Mouse (Mus musculus): Measurements from ENCODE around the gene Tmem214. TPM values are rescaled to one million over a fixed set of nuclear protein-coding genes. Genes with fewer than 3 reads are reported as not detected.
A peak's percentile ranks its signal among the peaks of the same experiment; 100 is the strongest.

Tmem214 gene
- polyA plus RNA-seq, 1 experiment = 64.6 TPM

- no peak overlapping the region for H3K27ac ChIP-seq (ENCODE audit: insufficient read depth, low read length)
Observed at GRCm38 (mm10) chr5:30917348-30917747, 49.5 kb downstream of the Tmem214 start.

GRCm38 (mm10) chr5:30917891-30918670, 50.3 kb downstream of the Tmem214 start:
- WGBS = 76% methylated on average over 31 of the region's 31 CpGs
- TF ChIP-seq POLR2A (IDR thresholded peaks at IDR 0.05; ENCODE audit: borderline replicate concordance, insufficient read depth, low read length) = no peak
- no peak for TF ChIP-seq CTCF (IDR thresholded peaks at IDR 0.05; ENCODE audit: borderline replicate concordance, insufficient read depth, low read depth, low read length)
- H3K27me3 ChIP-seq (ENCODE audit: control insufficient read depth, insufficient read depth, low read length) = no peaks in the 10 kb centered on the region
- DNase-seq = no peak
- H3K27ac ChIP-seq (ENCODE audit: insufficient read depth, low read length) = no peak overlapping the region
- H3K4me1 ChIP-seq (ENCODE audit: control insufficient read depth, insufficient read depth, low read length) = no peaks in the 10 kb centered on the region
- H3K4me3 ChIP-seq (replicated peaks; ENCODE audit: insufficient read depth, low read depth, low read length) = no peak overlapping the region

More at GRCm38 (mm10) chr5:30917348-30917747, 49.5 kb downstream of the Tmem214 start:
- no peak for DNase-seq
- Histone ChIP-seq H3K4me1 (ENCODE audit: control insufficient read depth, insufficient read depth, low read length) (no peaks in the 10 kb centered on the region), H3K27me3 (ENCODE audit: control insufficient read depth, insufficient read depth, low read length) (no peaks in the 10 kb centered on the region), H3K4me3 (replicated peaks; ENCODE audit: insufficient read depth, low read depth, low read length) (no peak overlapping the region)
- TF ChIP-seq POLR2A (IDR thresholded peaks at IDR 0.05; ENCODE audit: borderline replicate concordance, insufficient read depth, low read length) (no peak), CTCF (IDR thresholded peaks at IDR 0.05; ENCODE audit: borderline replicate concordance, insufficient read depth, low read depth, low read length) (no peak)
- 88% methylated on average over 11 of the region's 11 CpGs for WGBS

- no peaks in the 10 kb centered on the region for H3K27me3 ChIP-seq (ENCODE audit: control insufficient read depth, insufficient read depth, low read length)
- WGBS = 85% methylated on average over 8 of the region's 8 CpGs
- DNase-seq = no peak
- no peaks in the 10 kb centered on the region for H3K4me1 ChIP-seq (ENCODE audit: control insufficient read depth, insufficient read depth, low read length)
- no peak overlapping the region for H3K27ac ChIP-seq (ENCODE audit: insufficient read depth, low read length)
- TF ChIP-seq CTCF (IDR thresholded peaks at IDR 0.05; ENCODE audit: borderline replicate concordance, insufficient read depth, low read depth, low read length) (no peak), POLR2A (IDR thresholded peaks at IDR 0.05; ENCODE audit: borderline replicate concordance, insufficient read depth, low read length) (no peak)
- no peak overlapping the region for H3K4me3 ChIP-seq (replicated peaks; ENCODE audit: insufficient read depth, low read depth, low read length)
Observed at GRCm38 (mm10) chr5:30918691-30919090, 50.9 kb downstream of the Tmem214 start.

- no peaks in the 10 kb centered on the region for H3K4me1 ChIP-seq (ENCODE audit: control insufficient read depth, insufficient read depth, low read length)
- WGBS = 71% methylated on average over 11 of the region's 11 CpGs
Observed at GRCm38 (mm10) chr5:30919831-30920614, 52.2 kb downstream of the Tmem214 start.

GRCm38 (mm10) chr5:30920621-30921020, 52.8 kb downstream of the Tmem214 start:
- TF ChIP-seq CTCF (IDR thresholded peaks at IDR 0.05; ENCODE audit: borderline replicate concordance, insufficient read depth, low read depth, low read length) = no peak
- no peak for TF ChIP-seq POLR2A (IDR thresholded peaks at IDR 0.05; ENCODE audit: borderline replicate concordance, insufficient read depth, low read length)
- Histone ChIP-seq H3K27ac (ENCODE audit: insufficient read depth, low read length) (no peak overlapping the region), H3K27me3 (ENCODE audit: control insufficient read depth, insufficient read depth, low read length) (no peaks in the 10 kb centered on the region), H3K4me3 (replicated peaks; ENCODE audit: insufficient read depth, low read depth, low read length) (peak overlapping the region; percentile 4), H3K4me1 (ENCODE audit: control insufficient read depth, insufficient read depth, low read length) (no peaks in the 10 kb centered on the region)
- peak in 1 of 2 experiments; percentile 47 for DNase-seq
- 65% methylated on average over 19 of the region's 19 CpGs for WGBS

More at GRCm38 (mm10) chr5:30919831-30920614, 52.2 kb downstream of the Tmem214 start:
- no peak for TF ChIP-seq CTCF (IDR thresholded peaks at IDR 0.05; ENCODE audit: borderline replicate concordance, insufficient read depth, low read depth, low read length)
- no peaks in the 10 kb centered on the region for H3K27me3 ChIP-seq (ENCODE audit: control insufficient read depth, insufficient read depth, low read length)
- DNase-seq = no peak
- H3K4me3 ChIP-seq (replicated peaks; ENCODE audit: insufficient read depth, low read depth, low read length) = no peak overlapping the region
- no peak overlapping the region for H3K27ac ChIP-seq (ENCODE audit: insufficient read depth, low read length)

- DNase-seq = peak; percentile 87 to 95
- peak; percentile 86 for TF ChIP-seq CTCF (IDR thresholded peaks at IDR 0.05; ENCODE audit: borderline replicate concordance, insufficient read depth, low read depth, low read length)
- peak; percentile 88 for TF ChIP-seq POLR2A (IDR thresholded peaks at IDR 0.05; ENCODE audit: borderline replicate concordance, insufficient read depth, low read length)
- peak within 1 kb of the TSS; percentile 86 for H3K4me3 ChIP-seq (replicated peaks; ENCODE audit: insufficient read depth, low read depth, low read length)
- WGBS = under 1% methylated on average over 40 of the region's 40 CpGs
- H3K4me1 ChIP-seq (ENCODE audit: control insufficient read depth, insufficient read depth, low read length) = no peaks in the 10 kb centered on the region
- no peaks in the 10 kb centered on the region for H3K27me3 ChIP-seq (ENCODE audit: control insufficient read depth, insufficient read depth, low read length)
- H3K27ac ChIP-seq (ENCODE audit: insufficient read depth, low read length) = peak within 1 kb of the TSS; percentile 43
Observed at GRCm38 (mm10) chr5:30921256-30922033, 53.6 kb downstream of the Tmem214 start, which contains the start of gene Khk. Khk (plus strand) TSS chr5:30921431.

- 75% methylated on average over 10 of the region's 10 CpGs for WGBS
- no peak for DNase-seq
- TF ChIP-seq POLR2A (IDR thresholded peaks at IDR 0.05; ENCODE audit: borderline replicate concordance, insufficient read depth, low read length) = no peak
- TF ChIP-seq CTCF (IDR thresholded peaks at IDR 0.05; ENCODE audit: borderline replicate concordance, insufficient read depth, low read depth, low read length) = no peak
- Histone ChIP-seq H3K27me3 (ENCODE audit: control insufficient read depth, insufficient read depth, low read length) (no peaks in the 10 kb centered on the region), H3K27ac (ENCODE audit: insufficient read depth, low read length) (no peak overlapping the region), H3K4me3 (replicated peaks; ENCODE audit: insufficient read depth, low read depth, low read length) (peak overlapping the region; percentile 8), H3K4me1 (ENCODE audit: control insufficient read depth, insufficient read depth, low read length) (no peaks in the 10 kb centered on the region)
Observed at GRCm38 (mm10) chr5:30922581-30923041, 54.8 kb downstream of the Tmem214 start.

All from cerebellum, adult 2 months (tissue).